Mouse (Mus musculus): ENCODE results near the gene Gast. TPM values are rescaled to one million over a fixed set of nuclear protein-coding genes. Genes with fewer than 3 reads are reported as not detected.

The Gast gene
- total RNA-seq (2012; rRNA removed) (not detected in 2 replicates), total RNA-seq (2014; rRNA removed) (not detected in 2 replicates), polyA plus RNA-seq (2012; ENCODE audit: insufficient read length, low read depth) (not detected in 2 replicates)

- Histone ChIP-seq H3K4me3 (replicated peaks in 1 of 3; ENCODE audit: low read depth in 2 of 3, low read length in 2 of 3, poor library complexity in 1 of 3) (no peak within 1 kb of the TSS), H3K27me3 (replicated peaks) (peaks cover 65% of the 10 kb centered on the region), H3K36me3 (replicated peaks in 1 of 2; ENCODE audit: control insufficient read depth in 1 of 2, insufficient read depth in 1 of 2, low read length in 1 of 2) (no peaks in the 10 kb centered on the region), H3K4me1 (ENCODE audit: control insufficient read depth in 1 of 2, insufficient read depth in 2 of 2) (peaks cover 4% of the 10 kb centered on the region in 2 experiments; a peak in 2 of 4 replicates), H3K27ac (ENCODE audit: insufficient read depth, low read depth) (no peak within 1 kb of the TSS), H3K9me3 (replicated peaks; ENCODE audit: low read length) (no peaks in the 10 kb centered on the region), H3K9ac (ENCODE audit: insufficient read depth, low read depth) (no peak within 1 kb of the TSS), H3K4me2 (ENCODE audit: insufficient read depth, low read depth, poor library complexity, severe bottlenecking) (no peak within 1 kb of the TSS), H3K79me2 (replicated peaks; ENCODE audit: control insufficient read depth, extremely low read depth, insufficient read depth, poor library complexity, severe bottlenecking) (no peaks in the 10 kb centered on the region)
- no peak for DNase-seq (ENCODE audit: extremely low read depth)
- dilution Hi-C loops (cut with MboI; ENCODE audit: extremely low pct_ligation_motif_present, extremely low pct_unique_long_range_greater_than_20kb, low sequenced_read_pairs) (no loop called here), in situ Hi-C loops (cut with MboI; ENCODE audit: low pct_ligation_motif_present, low pct_unique_long_range_greater_than_20kb, low sequenced_read_pairs) (no loop called here)
- TF ChIP-seq RCOR1 (conservative IDR thresholded peaks at IDR 0.05; ENCODE audit: low read depth, low read length) (no peak), MXI1 (IDR thresholded peaks at IDR 0.05; ENCODE audit: low read depth, low read length) (no peak), MEF2A (IDR thresholded peaks at IDR 0.05; ENCODE audit: borderline replicate concordance, low read depth, low read length) (no peak), ZNF384 (IDR thresholded peaks at IDR 0.05; ENCODE audit: low read depth, low read length) (no peak), MAZ (IDR thresholded peaks at IDR 0.05; ENCODE audit: low read depth, low read length) (no peak), SIN3A (IDR thresholded peaks at IDR 0.05; ENCODE audit: low read length) (no peak), MAFK (IDR thresholded peaks at IDR 0.05; ENCODE audit: insufficient replicate concordance, low read length) (no peak), CHD2 (IDR thresholded peaks at IDR 0.05; ENCODE audit: low read length) (no peak)
Observed at GRCm38 (mm10) chr11:100333944-100334457, at the start of gene Gast. Gene Gast (plus strand): TSS chr11:100334407.

- dilution Hi-C loops (cut with MboI; ENCODE audit: extremely low pct_ligation_motif_present, extremely low pct_unique_long_range_greater_than_20kb, low sequenced_read_pairs), result no loop called here
- no peaks in the 10 kb centered on the region for H3K79me2 ChIP-seq (replicated peaks; ENCODE audit: control insufficient read depth, extremely low read depth, insufficient read depth, poor library complexity, severe bottlenecking)
- TF ChIP-seq HCFC1 (IDR thresholded peaks at IDR 0.05; ENCODE audit: low read depth, low read length) (no peak), ZC3H11A (IDR thresholded peaks at IDR 0.05; ENCODE audit: low read depth, low read length) (no peak), ETS1 (conservative IDR thresholded peaks at IDR 0.05; ENCODE audit: low read depth, low read length) (no peak), IRF4 (IDR thresholded peaks at IDR 0.05; ENCODE audit: low read depth, low read length) (no peak), BHLHE40 (IDR thresholded peaks at IDR 0.05; ENCODE audit: low read depth, low read length) (no peak), PAX5 (IDR thresholded peaks at IDR 0.05; ENCODE audit: low read length) (no peak), CHD1 (IDR thresholded peaks at IDR 0.05; ENCODE audit: low read depth, low read length) (no peak), JUN (IDR thresholded peaks at IDR 0.05; ENCODE audit: insufficient read depth, low read depth, low read length) (no peak), ELF1 (IDR thresholded peaks at IDR 0.05; ENCODE audit: low read depth, low read length) (no peak), ZMIZ1 (IDR thresholded peaks at IDR 0.05; ENCODE audit: low read depth, low read length) (no peak), RAD21 (IDR thresholded peaks at IDR 0.05; ENCODE audit: low read depth, low read length) (no peak), CTCF (conservative IDR thresholded peaks at IDR 0.05 in 1 of 2, IDR thresholded peaks at IDR 0.05 in 1 of 2; ENCODE audit: low read depth in 2 of 2, low read length in 2 of 2) (no peak), RCOR1 (conservative IDR thresholded peaks at IDR 0.05; ENCODE audit: low read depth, low read length) (no peak), NELFE (IDR thresholded peaks at IDR 0.05; ENCODE audit: low read depth, low read length) (no peak), POLR2A (IDR thresholded peaks at IDR 0.05; ENCODE audit: low read depth, low read length) (no peak), EP300 (IDR thresholded peaks at IDR 0.05; ENCODE audit: low read length) (no peak)
- in situ Hi-C loops (cut with MboI; ENCODE audit: low pct_ligation_motif_present, low pct_unique_long_range_greater_than_20kb, low sequenced_read_pairs), result loop anchor here (5.0 to 25.0 kb wide), 3 partner anchors 83 to 898 kb away; partner anchors contain the start of genes Gm14180 and Krt10
- no peaks in the 10 kb centered on the region for H3K9me3 ChIP-seq (replicated peaks; ENCODE audit: low read length)
- no peak overlapping the region for H3K4me3 ChIP-seq (replicated peaks in 1 of 3; ENCODE audit: low read depth in 2 of 3, low read length in 2 of 3, poor library complexity in 1 of 3)
- no peak overlapping the region for H3K9ac ChIP-seq (ENCODE audit: insufficient read depth, low read depth)
- peaks cover 0 to 4% of the 10 kb centered on the region in 2 experiments; a peak in 2 of 4 replicates for H3K4me1 ChIP-seq (ENCODE audit: control insufficient read depth in 1 of 2, insufficient read depth in 2 of 2)
- H3K36me3 ChIP-seq (replicated peaks in 1 of 2; ENCODE audit: control insufficient read depth in 1 of 2, insufficient read depth in 1 of 2, low read length in 1 of 2), result no peaks in the 10 kb centered on the region
- DNase-seq (ENCODE audit: extremely low read depth), result no peak
- H3K27me3 ChIP-seq (replicated peaks), result peaks cover 89% of the 10 kb centered on the region
- no peak overlapping the region for H3K27ac ChIP-seq (ENCODE audit: insufficient read depth, low read depth)
- H3K4me2 ChIP-seq (ENCODE audit: insufficient read depth, low read depth, poor library complexity, severe bottlenecking), result no peak overlapping the region
Observed at GRCm38 (mm10) chr11:100284988-100285387, 49.2 kb upstream of the Gast start.

All from CH12.LX (cell line).